Mouse (Mus musculus) kidney, adult 9 months (tissue): ENCODE measurements around the gene Tmprss6.
A peak's percentile ranks its signal among the peaks of the same experiment; 100 is the strongest.

Source experiments
- DNase-seq: peaks from one replicate; pipeline ENCODE4 v3.0.0; 2022

Tmprss6 gene

GRCm38 (mm10) chr15:78443857-78444256, 24.6 kb downstream of the Tmprss6 start:
- DNase-seq, result no peak

- no peak for DNase-seq
Observed at GRCm38 (mm10) chr15:78442231-78442630, 26.2 kb downstream of the Tmprss6 start.

GRCm38 (mm10) chr15:78438973-78439372, 29.5 kb downstream of the Tmprss6 start:
- no peak for DNase-seq

GRCm38 (mm10) chr15:78438505-78438904, 29.9 kb downstream of the Tmprss6 start:
- DNase-seq, result no peak

GRCm38 (mm10) chr15:78438018-78438394, 30.4 kb downstream of the Tmprss6 start:
- DNase-seq, result no peak

GRCm38 (mm10) chr15:78437237-78438017, 31.0 kb downstream of the Tmprss6 start:
- DNase-seq, result no peak

- DNase-seq, result peak; percentile 59
Observed at GRCm38 (mm10) chr15:78436380-78437192, 31.8 kb downstream of the Tmprss6 start.

GRCm38 (mm10) chr15:78435681-78436080, 32.8 kb downstream of the Tmprss6 start:
- DNase-seq, result no peak

GRCm38 (mm10) chr15:78434896-78435520, 33.4 kb downstream of the Tmprss6 start:
- peak; percentile 42 for DNase-seq

- peak; percentile 93 for DNase-seq
Observed at GRCm38 (mm10) chr15:78431541-78432121, 36.8 kb downstream of the Tmprss6 start.

GRCm38 (mm10) chr15:78430874-78431273, 37.6 kb downstream of the Tmprss6 start:
- DNase-seq, result no peak

- DNase-seq, result peak; percentile 47
Observed at GRCm38 (mm10) chr15:78429871-78430622, 38.4 kb downstream of the Tmprss6 start.

- no peak for DNase-seq
Observed at GRCm38 (mm10) chr15:78429139-78429459, 39.3 kb downstream of the Tmprss6 start.

- DNase-seq, result peak; percentile 70
Observed at GRCm38 (mm10) chr15:78428391-78429138, 39.9 kb downstream of the Tmprss6 start, which contains the start of gene Kctd17. Gene Kctd17, plus strand, starts transcription at chr15:78428564.

- DNase-seq, result no peak
Observed at GRCm38 (mm10) chr15:78425230-78425629, 43.2 kb downstream of the Tmprss6 start.

GRCm38 (mm10) chr15:78424507-78424906, 43.9 kb downstream of the Tmprss6 start:
- peak; percentile 93 for DNase-seq

- peak; percentile 83 for DNase-seq
Observed at GRCm38 (mm10) chr15:78422046-78422956, 46.1 kb downstream of the Tmprss6 start.

- DNase-seq, result no peak
Observed at GRCm38 (mm10) chr15:78420395-78420794, 48.0 kb downstream of the Tmprss6 start.

- peak; percentile 96 for DNase-seq
Observed at GRCm38 (mm10) chr15:78416937-78417336, 51.5 kb downstream of the Tmprss6 start.

GRCm38 (mm10) chr15:78414157-78414556, 54.3 kb downstream of the Tmprss6 start:
- DNase-seq, result no peak

- DNase-seq, result no peak
Observed at GRCm38 (mm10) chr15:78413719-78414117, 54.7 kb downstream of the Tmprss6 start.
